Mouse (Mus musculus) heart, postnatal 0 days (tissue): Measurements from ENCODE around the gene Timeless.
"Not testable (repeated sequence)": the region's sequence is repeated elsewhere in the genome, so short reads cannot be mapped to it uniquely, and the experiment has no call there.

Source experiments
- CTCF ChIP-seq: IDR thresholded peaks from 2 replicates; pipeline ENCODE4 v1.5.1; 2016; ENCODE audit warnings: antibody characterized with exemption, control low read depth, low read depth
- EP300 ChIP-seq: IDR thresholded peaks from 2 replicates; pipeline ENCODE4 v1.6.1; 2016; ENCODE audit warnings: antibody characterized with exemption, low read depth

DNA sequence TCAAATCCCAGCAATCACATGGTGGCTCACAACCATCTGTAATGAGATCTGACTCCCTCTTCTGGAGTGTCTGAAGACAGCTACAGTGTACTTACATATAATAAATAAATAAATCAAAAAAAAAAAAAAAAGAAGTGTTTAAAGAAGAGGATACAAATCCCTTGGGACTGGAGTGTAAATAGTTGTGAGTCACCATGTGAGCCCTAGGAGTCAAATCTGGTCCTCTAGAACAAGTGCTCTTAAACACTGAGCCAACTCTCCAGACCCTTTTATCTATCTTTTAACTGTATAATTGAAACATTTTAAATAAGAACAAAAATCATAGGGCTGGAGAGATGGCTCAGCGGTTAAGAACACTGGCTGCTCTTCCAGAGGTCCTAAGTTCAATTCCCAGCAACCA, 43.5 kb downstream of the Timeless start:
- not testable (repeated sequence) for TF ChIP-seq CTCF, EP300
